Mouse (Mus musculus): ENCODE data around the gene Acvr1.

Gene Acvr1

GRCm38 (mm10) chr2:58419571-58419970 lies 147.4 kb downstream of the Acvr1 start:
- in situ Hi-C loops (cut with MboI, MseI) = no loop called here

GRCm38 (mm10) chr2:58418109-58418508 lies 148.8 kb downstream of the Acvr1 start:
- in situ Hi-C loops (cut with MboI, MseI) = no loop called here

DNA sequence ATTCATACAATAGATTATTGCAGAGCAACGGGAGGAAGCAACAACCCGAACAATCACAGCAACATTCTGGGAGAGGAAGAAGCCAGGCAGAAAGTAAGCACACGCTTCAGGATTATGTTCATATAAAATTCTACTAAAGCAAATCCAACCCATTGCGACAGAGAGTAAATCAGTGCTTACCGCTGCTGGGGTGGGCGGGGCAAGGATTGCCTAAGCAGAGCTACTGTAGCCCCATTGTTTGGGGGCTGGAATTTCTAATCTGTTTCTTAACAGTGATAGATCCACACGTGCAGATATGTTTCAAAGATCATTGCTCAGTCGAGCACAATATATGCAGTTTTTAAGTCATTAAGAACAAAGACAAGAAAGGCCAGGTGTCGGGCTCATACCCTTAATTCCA lies 149.3 kb downstream of the Acvr1 start:
- in situ Hi-C loops (cut with MboI, MseI) = no loop called here

DNA sequence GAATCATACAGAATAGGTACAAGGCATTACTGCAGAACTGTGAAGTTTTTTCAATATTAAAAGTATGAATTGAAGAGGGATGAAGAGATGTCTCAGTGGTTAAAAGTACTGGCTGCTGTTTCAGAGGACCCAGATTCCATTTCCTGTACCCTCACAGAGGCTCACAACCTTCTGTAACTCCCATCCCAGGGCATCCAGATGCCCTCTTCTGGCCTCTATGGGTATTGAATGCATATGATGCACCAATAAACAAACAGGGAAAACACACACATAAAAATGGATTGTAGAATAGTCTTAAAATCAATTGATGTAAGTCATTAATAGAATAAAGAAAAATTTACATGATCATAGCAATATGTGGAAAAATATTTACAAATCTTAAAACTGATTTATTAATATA lies 151.9 kb downstream of the Acvr1 start:
- in situ Hi-C loops (cut with MboI, MseI) = no loop called here

- in situ Hi-C loops (cut with MboI, MseI) = no loop called here
These were observed 157.9 kb downstream of the Acvr1 start for GRCm38 (mm10) chr2:58408926-58409634.

GRCm38 (mm10) chr2:58403481-58403880 lies 163.5 kb downstream of the Acvr1 start:
- in situ Hi-C loops (cut with MboI, MseI) = no loop called here

DNA sequence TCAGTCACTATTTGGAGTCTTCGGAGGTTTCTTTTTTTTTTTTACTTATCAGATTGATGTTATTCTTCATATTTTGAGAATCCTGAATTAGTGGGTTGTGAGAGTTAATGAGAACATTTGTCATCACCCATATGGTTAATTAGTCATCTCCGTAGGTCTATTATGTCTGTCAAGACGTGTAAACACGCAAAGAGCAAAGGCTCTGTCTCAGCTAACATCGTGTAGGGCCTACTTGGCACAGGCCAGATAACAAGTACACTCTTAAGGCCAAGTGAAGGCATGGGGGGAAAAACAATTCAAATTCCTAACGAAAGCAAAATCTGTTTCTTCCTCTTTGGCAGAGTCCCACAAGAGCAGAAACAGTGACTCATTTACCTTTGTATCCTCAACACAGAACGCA lies 178.4 kb downstream of the Acvr1 start:
- in situ Hi-C loops (cut with MboI, MseI) = no loop called here

- in situ Hi-C loops (cut with MboI, MseI) = no loop called here
These were observed 186.9 kb downstream of the Acvr1 start for GRCm38 (mm10) chr2:58380020-58380419.

GRCm38 (mm10) chr2:58379475-58379874 lies 187.5 kb downstream of the Acvr1 start:
- in situ Hi-C loops (cut with MboI, MseI) = no loop called here

DNA sequence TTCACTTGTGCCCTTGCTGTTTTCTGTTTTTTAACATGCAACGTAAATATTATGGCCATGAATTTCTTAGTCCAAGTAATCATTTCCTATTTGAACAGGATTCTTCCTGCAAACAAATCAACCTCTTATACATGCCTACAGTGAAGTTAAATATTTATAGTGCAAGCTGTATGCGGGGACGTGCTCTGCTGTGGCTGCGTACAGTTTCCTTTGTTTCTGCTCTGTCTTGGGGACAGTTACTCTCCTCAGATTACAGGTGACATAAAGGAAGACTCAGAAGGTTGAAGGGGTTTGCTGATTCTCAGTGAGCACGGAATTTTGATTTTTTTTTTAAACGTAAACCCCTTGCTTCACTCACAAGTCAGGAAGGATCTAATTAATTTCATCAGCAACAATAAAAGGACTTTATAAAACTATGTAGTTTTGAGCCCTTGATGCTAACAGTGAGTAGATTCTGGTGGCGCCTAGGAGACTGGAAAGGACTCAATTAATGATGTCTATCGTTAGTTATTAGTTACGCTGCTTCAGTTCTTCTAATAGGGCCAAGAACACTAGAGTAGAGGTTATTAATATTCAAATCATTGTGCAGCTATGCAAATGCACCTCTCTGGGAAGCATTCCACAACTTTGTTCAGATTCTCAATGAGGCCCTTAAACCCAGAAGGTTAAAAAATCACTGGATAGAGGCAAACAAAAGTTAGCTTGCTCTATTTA lies 189.4 kb downstream of the Acvr1 start:
- in situ Hi-C loops (cut with MboI, MseI) = no loop called here

- in situ Hi-C loops (cut with MboI, MseI) = no loop called here
These were observed 200.8 kb downstream of the Acvr1 start for GRCm38 (mm10) chr2:58366196-58366595.

GRCm38 (mm10) chr2:58361361-58362046 lies 205.5 kb downstream of the Acvr1 start:
- in situ Hi-C loops (cut with MboI, MseI) = no loop called here

GRCm38 (mm10) chr2:58358132-58358460 lies 208.9 kb downstream of the Acvr1 start:
- in situ Hi-C loops (cut with MboI, MseI) = no loop called here

DNA sequence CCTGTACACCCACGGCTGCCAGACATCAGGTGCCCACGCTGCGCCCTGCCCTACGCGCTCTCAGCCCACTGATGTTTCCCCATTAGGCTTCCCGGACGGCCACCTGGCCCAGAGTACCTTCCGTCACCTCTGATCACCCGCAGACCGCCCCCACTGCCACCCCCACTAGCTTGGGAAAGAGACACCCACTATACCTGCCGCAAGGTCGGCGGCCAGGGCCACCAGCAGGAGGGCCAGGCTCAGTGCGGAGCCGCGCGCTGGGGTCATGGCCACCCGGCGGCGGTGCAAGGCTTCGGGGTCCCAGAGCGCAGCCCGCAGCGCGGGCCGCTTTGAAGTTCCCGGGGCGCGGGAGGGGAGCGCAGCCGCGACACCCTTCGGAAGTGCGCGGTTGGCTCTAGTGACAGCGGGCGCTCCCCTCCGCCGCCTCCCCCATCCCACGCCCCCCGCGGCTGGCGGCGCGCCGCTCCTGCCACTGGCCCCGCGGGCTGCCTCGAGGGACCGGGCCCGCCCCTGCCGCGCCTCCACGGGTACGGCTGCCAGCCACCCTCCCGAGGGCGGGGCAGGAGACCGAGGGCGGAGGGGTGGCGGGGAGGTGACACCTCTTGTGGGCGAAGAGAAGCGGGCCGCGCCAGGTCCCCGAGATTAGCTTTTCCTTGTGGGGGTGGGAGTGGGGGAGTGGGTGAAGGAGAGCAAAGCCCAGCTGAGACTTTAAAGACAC lies 209.4 kb downstream of the Acvr1 start, which contains the start of gene Acvr1c:
Gene Acvr1c (minus strand): TSS at position 482 of the 718 bp plus-strand sequence.
- in situ Hi-C loops (cut with MboI, MseI) = no loop called here

DNA sequence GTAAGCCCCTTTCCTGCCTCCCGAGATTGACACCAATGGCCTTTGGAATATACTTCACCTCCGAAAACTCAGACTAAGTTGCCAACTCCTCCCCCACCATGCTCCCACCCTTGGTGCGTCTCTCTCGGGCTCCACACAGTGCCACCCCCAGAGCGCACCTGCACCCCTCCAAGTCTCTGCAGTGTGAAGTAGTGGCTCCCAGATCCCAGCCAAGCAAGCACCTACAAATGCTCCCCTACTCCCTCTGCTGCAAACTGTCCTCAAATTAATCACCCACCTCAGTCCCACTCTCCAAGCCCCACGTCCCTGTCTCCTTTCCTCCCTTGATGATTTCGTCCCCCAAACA lies 209.9 kb downstream of the Acvr1 start:
- in situ Hi-C loops (cut with MboI, MseI) = no loop called here

- in situ Hi-C loops (cut with MboI, MseI) = no loop called here
These were observed 212.6 kb downstream of the Acvr1 start for GRCm38 (mm10) chr2:58354389-58354788.

- in situ Hi-C loops (cut with MboI, MseI) = no loop called here
These were observed 214.1 kb downstream of the Acvr1 start for GRCm38 (mm10) chr2:58352846-58353245.

GRCm38 (mm10) chr2:58350657-58351056 lies 216.3 kb downstream of the Acvr1 start:
- in situ Hi-C loops (cut with MboI, MseI) = no loop called here

Measured in regulatory T cell (primary cell).